Mouse (Mus musculus): ENCODE measurements at regions not wholly inside any gene's neighbourhood (a gene's known extent, or its start where the extent isn't known, plus 50 kb on each side); places are given as distances from the start of the nearest gene placed in this dataset.

DNA sequence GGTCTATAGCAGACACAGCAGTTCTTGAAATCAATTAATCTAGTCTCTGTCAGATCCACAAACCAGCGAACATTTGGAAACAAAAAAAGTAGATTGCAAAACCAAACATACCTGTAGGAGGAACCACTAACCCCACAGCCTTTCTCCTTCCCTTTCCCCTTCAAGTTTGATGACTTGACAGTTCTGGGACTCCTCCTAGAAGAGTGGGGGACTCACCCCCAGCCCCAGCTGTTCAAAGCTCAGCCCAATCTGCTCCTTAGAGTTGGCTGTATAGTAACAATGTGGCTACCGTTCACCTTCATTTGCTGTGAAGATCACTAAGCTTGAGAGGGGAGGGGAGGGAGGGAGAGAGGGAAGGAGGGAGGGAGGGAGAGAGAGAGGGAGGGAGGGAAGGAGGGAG is 259.3 kb downstream of the Gm11361 start:
- DNase-seq, result peak; percentile 44 to 73

- peak; percentile 48 to 58 for DNase-seq
These were observed 256.9 kb downstream of the Gm11361 start for GRCm38 (mm10) chr13:28514245-28514644.

GRCm38 (mm10) chr13:28513336-28513735 is 256.0 kb downstream of the Gm11361 start:
- DNase-seq, result peak; percentile 38 to 41

GRCm38 (mm10) chr13:28512573-28513334 is 255.4 kb downstream of the Gm11361 start:
- DNase-seq, result peak; percentile 92 to 97

DNA sequence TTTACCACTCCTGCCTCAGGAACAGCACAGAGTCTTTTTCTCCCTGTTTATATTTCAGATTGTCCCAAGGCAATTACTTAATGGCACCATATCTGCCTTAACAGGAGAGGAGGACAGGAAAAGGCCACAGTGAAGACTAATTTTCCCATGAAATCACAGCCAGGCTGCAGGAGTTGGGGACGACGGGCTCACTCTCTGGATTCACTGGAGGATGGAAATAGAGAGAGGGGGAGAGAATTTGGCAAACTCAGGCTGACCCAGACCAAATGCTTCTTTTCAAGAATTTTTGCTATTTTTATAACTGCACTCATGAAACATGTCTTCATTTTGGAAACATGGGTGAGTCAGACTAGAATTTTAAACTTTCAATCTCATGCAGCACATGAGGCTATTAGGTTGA is 250.9 kb downstream of the Gm11361 start:
- no peak for DNase-seq

DNA sequence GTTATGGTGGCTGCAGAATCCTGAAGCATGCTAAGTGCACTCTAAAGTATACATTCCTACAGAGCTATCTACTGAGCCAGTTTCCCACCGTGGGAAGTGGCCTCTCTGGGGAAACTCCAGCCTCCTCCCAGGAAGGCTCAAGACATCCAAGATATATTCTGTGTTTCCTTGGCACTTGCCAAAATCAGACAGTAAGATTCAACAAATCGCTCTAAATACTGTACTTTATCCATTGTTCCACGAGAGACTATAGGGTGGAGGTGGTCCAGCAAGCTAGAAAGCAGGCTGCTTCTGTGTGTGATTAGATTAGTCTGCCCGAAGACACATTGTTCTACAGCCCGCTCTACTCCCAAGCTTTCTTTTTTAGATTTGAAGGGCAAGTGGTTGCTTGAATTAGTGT is 250.5 kb downstream of the Gm11361 start:
- no peak for DNase-seq

GRCm38 (mm10) chr13:28504340-28504739 is 247.0 kb downstream of the Gm11361 start:
- DNase-seq, result no peak

DNA sequence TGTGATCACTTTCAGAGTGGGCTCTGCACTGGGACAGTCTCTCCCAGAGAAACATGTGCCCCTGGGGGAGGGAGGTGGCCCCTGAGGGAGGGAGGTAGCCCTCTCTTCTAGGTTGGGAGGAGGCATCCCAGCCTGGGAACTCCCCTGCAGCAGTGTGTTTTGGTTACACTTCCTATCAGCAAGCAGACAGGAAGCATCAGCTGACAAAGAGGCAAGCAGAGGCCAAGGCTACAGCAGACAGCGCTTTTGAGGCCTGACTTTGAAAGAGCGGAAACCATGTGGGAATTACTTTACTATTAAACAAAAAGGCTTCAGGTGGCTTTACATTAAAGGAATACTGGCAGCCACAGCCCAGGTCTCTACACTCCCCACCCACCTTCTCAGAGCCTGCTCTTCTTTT is 244.8 kb downstream of the Gm11361 start:
- peak; percentile 68 to 82 for DNase-seq

DNA sequence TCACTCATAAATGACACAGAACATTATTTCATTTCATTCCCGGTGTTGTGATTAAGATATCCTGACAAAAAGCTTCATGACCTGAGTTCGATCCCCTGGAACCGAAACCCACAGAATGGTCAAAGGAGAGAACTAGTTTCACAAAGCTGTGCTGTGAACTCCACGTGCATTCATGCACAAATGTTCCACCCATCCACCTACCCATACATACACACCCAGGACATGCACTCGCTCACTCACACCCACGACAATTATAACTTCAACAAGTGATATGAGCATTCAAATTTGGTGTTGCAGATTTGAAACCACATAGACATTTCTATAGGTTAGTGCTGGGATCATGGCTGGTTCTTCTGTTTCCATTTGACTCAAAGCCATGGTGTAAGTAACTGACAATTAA is 243.4 kb downstream of the Gm11361 start:
- DNase-seq, result no peak

- DNase-seq, result no peak
These were observed 240.2 kb downstream of the Gm11361 start for GRCm38 (mm10) chr13:28497483-28497882.

GRCm38 (mm10) chr13:28492015-28492414 is 234.7 kb downstream of the Gm11361 start:
- no peak for DNase-seq

DNA sequence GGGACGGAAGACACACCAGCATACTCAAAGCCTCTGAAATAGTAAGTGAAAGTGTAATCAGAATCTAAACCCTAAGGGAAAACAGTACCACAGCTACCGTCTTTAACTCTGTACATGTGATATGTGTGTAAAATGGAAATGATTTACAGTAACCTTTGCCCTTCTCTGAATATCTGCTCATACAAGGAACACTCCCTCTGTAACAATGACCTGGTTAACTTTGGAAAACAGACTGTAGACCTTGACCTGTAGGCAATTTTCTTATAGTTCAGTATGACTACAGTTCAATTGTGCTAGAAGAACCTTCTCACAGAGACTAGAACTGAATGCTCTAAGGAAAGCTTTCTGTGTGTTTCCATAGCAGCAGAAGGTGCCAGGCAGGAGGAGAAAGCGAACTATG is 226.4 kb downstream of the Gm11361 start:
- DNase-seq, result no peak

DNA sequence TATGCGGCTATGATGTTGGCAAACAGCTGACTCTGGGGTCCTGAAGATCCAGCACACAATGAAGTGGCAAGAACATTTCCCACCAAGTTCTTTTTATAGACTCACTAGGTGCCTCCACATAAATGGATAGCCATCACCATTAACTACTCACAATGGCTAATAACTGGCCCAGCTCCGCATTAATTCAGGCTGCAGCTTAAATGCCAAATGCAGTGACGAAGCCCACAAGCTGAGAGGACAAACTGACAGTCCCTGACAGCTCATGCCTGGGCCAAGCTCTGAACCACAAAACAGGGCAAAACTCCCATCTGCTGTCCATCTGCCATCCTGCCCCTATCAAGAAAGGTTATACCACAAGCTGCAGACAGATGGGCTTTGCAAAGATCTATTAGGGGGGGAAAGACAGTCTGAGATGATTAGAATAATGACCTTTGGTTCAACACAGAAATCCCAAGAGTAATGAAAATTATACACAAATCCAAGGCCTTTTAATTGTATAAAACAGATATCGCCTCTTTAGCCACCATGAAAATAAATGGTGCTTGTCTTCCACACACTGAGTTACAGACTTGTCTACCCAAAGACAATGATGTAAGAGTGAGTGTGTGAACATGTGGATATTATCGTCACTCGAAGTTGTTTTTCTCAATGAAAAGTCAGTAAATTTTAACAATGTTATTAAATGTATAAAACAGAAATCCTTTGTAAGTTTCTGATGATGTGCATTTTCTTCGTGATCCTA is 224.1 kb downstream of the Gm11361 start:
- DNase-seq, result no peak

GRCm38 (mm10) chr13:28466151-28466550 is 208.8 kb downstream of the Gm11361 start:
- no peak for DNase-seq

GRCm38 (mm10) chr13:28465187-28465880 is 208.0 kb downstream of the Gm11361 start:
- no peak for DNase-seq

DNA sequence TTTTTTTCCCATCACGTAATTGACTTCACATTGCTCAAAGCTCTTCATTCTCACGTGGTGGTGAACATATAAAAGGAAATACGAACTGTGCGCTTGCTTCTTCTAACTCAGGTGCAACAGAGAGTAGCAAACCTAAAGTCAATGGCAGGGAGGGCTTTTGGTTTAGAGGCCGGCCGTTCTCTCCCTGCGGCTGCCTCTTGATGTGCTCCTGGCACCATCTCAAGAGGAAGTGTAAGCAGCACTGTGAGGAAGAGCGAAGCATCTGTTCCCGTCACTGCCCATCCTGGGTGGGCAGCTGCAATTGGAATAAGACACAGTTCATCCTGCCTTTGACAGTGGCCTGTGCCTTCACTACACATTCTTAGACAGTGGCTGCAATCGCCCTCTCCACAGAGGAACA is 204.0 kb downstream of the Gm11361 start:
- peak; percentile 23 to 55 for DNase-seq

DNA sequence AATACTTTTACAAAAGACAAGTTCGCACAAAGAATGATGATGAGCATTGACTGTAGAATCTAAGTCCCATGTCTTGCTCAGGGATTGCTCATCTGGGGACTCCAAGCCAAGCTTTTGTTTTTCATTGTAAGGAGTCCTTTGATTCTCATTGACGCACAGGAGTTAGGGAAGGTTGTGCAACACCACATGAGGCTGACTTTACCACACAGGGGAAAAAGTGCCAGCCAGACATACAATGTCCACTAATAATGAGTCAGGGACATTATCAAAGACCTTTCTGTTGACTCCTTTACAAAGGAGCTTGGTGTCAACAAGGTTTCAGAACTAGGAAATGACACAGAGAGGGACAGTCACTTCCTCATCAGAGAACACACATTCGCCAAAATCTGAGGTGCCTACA is 200.1 kb downstream of the Gm11361 start:
- DNase-seq, result no peak

- no peak for DNase-seq
These were observed 198.6 kb downstream of the Gm11361 start for GRCm38 (mm10) chr13:28455878-28456277.

DNA sequence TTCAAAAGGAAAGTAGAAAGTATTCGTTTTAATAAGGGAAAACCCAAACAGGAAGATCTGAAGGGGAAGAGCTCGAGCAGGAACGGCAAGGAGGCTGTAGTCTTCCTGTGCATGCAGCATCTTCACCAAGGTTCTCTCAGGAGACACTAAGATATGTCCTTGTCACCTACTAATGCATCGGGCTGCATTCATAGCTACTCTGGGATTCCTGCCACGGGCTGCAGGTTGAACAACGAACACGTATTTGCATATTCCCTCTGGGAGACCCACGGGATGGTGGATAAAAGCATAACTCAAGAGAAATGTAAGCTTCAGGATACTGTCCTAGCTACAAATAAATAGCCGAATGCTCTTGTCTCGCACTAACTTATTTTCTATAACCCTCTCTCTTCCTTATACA is 197.7 kb downstream of the Gm11361 start:
- DNase-seq, result no peak

DNA sequence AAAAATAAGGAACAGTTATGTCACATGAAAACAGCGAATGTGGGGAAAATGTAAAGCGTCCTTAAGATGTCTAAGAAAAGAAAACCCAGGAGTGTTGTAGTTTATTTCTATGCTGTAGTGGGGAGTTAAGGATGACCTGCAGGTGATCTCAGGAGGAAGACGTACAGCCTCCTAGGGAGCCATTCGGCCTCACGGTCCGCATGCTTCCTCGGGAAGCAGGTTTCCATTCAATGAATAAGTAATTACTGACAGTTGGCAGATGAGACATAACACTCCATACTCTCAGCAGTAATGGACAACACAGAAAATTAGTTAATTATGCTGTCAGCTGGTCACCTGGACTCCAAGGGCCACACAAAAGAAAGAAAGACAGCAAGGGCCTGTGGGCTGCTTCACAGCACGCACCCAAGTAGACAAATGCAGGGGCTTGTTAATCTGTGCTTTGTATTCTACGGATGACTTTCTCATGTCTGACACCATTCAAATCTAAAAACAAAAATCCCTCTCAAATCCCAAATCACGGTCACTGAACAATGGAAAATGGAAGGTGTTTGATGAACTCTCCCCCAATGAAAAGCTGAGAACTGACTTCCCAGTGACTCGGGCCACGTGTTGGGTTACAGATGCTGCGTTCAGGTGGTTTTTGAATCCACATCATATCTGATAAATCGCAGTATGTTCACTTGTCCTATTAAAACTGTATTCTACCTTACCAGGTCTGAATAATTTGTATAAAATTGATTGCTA is 193.5 kb downstream of the Gm11361 start:
- no peak for DNase-seq

DNA sequence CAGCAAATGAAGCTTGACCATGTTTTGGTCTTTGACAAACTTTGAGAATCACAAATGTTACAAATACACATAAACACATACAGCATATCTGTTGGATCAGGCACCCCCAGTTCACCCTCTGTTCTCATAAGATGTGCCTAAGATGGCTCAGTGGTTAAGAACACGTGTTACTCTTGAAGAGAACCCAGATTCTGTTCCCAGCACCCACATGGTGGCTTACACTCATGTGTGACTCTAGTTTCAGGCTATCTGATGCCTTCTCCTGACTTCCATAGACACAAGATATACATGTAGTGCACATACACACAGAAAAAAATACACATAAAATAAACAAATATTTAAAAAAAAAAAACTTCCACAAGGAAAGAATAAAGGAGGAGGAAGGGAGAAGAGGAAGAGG is 191.7 kb downstream of the Gm11361 start:
- no peak for DNase-seq

GRCm38 (mm10) chr13:28442250-28442649 is 184.9 kb downstream of the Gm11361 start:
- DNase-seq, result no peak

GRCm38 (mm10) chr13:28433445-28433844 is 176.1 kb downstream of the Gm11361 start:
- no peak for DNase-seq
